Mouse (Mus musculus) large intestine, adult 2 months (tissue): ENCODE data around the gene Gm10840. TPM values are rescaled to one million over a fixed set of nuclear protein-coding genes. Genes with fewer than 3 reads are reported as not detected.
"Not testable (repeated sequence)": the region's sequence is repeated elsewhere in the genome, so short reads cannot be mapped to it uniquely, and the experiment has no call there.

Experiments
- DNase-seq: peaks from one replicate; pipeline ENCODE4 v3.0.0-alpha.2; 2012; ENCODE audit warnings: low read depth, low spot score
- WGBS: fragments of 180-500 bp; shearing (Covaris S2); methylation state at CpG from one replicate; pipeline ENCODE4 v1.1.7; 2018; 5-methylcytosine and 5-hydroxymethylcytosine counted together
- polyA plus RNA-seq: library from polyadenylated mRNA; depleted of rRNA; stranded (reverse); fragments of >200 nt; gene quantifications from 2 replicates; pipeline ENCODE4 v1.2.3, GENCODE M21; 2012; rRNA removed

The Gm10840 gene
- polyA plus RNA-seq: not detected in 2 replicates

DNA sequence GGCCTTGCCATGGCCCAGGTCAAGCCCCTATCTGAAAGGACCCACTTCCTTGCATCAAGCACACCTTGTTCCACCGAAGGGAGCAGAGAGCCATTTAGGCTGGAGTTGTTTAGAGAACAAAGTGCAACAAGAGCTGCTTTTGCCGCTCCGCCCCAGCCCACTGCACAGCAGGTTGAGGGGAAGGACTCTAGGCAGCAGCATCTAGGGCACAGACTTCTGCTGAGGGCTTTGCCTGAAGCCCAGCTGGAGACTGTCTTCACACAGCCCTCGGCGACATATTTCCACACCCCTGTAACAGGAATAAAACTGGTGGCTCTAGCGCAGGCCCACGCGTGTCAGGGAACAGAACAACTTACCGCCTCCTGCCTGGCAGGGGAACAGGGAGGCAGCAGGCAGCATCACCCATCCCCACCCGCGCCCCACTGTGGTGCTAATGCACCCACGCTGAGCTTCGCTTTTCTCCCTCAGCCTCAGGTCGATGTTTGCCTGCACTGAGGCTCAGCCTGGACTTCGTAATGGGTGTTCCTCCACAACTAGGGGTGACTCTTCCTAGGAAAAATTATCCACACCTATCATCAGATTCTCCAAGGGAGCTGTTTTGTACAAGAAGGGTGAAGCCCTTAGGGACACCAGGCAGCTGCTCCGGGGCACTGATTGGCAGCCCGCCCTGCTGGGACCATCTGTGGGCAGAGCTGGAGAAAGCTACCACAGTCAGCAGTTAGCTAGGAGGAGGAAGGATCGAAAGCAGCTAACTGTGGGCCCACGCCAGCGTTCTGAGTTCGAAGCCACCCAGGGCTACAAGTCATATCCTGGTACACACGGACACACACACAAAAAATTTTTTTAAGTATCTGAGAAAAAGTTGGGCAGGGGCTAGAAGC lies at the start of gene Gm10840, which contains the start of gene Limd2:
Gm10840 (plus strand) TSS at position 10 of the 881 bp plus-strand sequence.
Limd2 (minus strand) TSS at position 20 of the 881 bp plus-strand sequence.
- 46% methylated on average over 22 of the region's 22 CpGs for WGBS
- no peak for DNase-seq

DNA sequence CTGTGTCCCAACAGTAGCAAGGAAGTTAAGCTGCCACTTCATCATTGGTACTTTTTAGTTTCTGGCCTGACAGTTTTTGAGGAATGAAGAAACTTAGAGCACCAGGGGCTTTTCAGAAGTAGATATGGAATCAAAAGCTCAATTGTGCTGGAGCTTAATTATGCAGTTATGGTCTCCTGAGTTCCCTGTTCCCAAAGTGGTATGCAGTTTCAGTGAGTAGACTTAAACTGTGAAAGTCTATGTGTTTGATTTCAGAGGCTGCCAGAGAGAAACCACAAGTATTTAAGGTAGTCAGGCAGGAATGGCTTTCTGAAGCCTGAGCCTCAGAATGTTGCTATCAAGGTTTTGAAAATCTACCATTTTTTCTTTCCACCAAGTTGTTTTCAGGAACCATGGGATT lies 49.0 kb upstream of the Gm10840 start:
- DNase-seq: no peak

DNA sequence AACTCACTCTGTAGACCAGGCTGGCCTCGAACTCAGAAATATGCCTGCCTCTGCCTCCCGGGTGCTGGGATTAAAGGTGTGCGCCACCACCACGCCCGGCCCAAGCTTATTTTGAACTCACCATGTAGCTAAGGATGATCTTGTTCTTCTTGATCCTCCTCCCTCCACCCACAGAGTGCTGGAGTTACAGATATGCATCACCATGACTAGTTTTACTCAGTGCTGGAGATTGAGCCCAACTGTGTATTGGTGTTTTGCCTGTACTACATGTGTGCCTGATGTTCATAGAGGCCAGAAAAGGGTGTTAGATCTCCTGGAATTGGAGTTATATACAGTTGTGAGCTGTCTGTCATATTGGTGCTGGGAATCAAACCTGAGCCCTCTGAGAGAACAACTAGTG lies 38.4 kb upstream of the Gm10840 start:
- DNase-seq: no peak
- WGBS: 90% methylated on average over 5 of the region's 5 CpGs

DNA sequence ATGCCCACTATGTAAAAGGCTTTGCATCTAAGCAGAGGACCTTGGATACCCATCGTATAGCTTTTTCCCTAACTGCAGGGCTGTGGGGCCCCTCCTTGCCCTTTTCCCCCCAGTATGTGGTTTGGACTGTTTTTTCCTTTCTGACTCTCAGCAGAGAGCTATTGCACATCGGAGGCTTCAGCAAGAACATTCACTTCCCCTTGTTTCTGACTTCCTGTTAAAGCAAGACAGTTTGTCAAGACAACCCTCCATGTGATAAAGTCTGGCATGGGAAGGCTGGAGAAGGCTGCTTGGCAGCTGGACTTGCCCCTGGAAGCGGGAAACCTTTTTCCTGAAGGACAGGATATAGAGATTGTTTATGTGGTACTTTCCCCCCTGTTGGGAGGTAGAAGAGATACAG lies 37.9 kb upstream of the Gm10840 start:
- no peak for DNase-seq
- 75% methylated on average over 3 of the region's 3 CpGs for WGBS

DNA sequence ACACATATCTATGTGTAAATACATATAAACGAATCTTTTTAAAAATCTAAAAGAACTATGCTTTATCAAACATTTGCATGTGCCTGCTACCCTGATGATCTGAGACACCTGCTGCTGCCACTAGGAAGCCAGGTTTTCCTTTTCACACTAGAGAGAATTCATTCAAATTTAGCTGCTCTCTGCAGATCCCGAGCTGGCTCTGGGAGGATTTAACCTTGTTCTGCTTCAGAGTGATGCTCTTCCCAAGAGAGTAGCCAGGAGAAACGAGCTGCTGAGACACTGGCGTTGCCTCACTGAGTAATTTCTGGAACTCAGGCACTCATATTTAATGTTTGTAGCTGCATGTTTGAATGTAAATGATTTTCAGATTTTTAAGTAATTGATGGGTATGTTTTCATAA lies 35.9 kb upstream of the Gm10840 start:
- WGBS: 73% methylated on average over 4 of the region's 4 CpGs
- no peak for DNase-seq

DNA sequence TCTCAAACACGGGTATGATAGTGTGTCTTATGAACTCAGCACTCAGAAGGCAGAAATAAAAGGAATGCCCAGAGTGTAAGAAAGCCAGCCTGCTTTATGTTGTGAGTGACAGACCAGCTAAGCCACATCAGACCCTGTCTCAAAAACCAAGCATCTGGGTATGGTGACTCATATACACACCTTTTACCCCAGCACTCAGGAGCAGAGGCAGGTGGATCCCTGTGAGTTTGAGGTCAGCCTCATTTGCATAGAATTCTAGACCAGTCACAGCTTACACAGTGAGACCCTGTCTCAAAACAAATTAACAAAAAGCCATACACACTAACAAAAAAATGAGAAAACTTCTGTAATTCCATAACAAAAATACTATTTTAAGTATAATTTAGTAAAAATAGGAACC lies 34.8 kb upstream of the Gm10840 start:
- DNase-seq: no peak
- WGBS: 53% methylated on average over 1 of the region's 1 CpGs

DNA sequence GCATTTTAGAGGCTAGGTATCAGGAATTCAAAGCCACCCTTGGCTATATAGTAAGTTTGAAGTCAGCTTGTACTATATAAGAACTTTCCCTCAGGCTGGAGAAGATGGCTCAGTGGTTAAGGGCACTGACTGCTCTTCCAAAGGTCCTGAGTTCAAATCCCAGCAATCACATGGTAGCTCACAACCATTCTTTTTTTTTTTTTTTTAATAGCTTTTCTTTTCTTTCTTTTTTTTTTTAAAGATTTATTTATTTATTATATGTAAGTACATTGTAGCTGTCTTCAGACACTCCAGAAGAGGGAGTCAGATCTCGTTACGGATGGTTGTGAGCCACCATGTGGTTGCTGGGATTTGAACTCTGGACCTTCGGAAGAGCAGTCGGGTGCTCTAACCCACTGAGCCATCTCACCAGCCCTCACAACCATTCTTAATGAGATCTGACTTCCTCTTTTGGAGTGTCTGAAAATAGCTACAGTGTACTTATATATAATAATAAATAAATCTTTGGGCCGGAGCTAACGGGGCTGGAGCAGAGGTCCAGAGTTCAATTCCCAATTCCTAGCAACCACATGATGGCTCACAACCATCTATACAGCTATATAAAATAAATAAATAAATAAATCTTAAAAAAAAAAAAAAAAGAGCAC lies 33.8 kb upstream of the Gm10840 start:
- not testable (repeated sequence) for DNase-seq
- WGBS: 85% methylated on average over 6 of the region's 6 CpGs

DNA sequence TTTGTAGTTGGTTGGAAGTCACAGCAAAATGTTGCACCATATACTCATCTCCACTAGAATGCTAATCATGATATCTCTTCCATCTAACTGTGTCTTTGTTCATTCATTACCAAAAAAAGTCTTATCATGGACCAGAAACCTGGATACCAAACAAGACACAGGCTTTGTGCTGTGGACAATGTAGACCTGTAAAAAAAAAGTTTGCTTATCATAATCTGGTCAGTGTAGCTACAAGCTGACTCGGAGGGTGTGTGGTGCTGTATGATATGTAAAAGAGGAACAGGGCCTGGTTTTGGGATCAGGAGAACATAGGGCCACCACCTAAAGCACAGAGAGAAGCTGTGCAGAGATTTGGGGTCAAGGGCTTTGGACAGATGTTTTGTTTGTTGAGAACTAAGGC lies 31.2 kb upstream of the Gm10840 start:
- no peak for DNase-seq
- 77% methylated on average over 1 of the region's 1 CpGs for WGBS

DNA sequence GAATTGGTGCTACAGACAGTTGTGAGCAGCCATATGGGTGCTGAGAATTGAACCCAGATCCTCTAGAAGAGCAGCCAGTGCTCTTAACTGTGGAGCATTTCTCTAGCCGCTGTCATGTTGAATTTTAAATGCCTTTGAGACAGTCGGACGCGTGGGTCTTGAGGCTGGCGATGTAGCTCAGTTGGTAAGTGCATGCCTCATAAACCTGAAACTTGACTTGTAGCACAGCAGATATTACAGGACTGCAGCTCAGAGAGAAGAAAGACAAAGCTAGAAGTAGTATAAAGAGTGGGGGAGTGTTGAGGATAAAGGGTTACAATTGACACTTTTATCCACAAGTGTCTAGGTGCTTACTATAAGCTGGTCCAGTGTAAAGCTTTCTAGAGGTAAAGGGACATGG lies 28.1 kb upstream of the Gm10840 start:
- WGBS: 93% methylated on average over 5 of the region's 5 CpGs
- DNase-seq: no peak

DNA sequence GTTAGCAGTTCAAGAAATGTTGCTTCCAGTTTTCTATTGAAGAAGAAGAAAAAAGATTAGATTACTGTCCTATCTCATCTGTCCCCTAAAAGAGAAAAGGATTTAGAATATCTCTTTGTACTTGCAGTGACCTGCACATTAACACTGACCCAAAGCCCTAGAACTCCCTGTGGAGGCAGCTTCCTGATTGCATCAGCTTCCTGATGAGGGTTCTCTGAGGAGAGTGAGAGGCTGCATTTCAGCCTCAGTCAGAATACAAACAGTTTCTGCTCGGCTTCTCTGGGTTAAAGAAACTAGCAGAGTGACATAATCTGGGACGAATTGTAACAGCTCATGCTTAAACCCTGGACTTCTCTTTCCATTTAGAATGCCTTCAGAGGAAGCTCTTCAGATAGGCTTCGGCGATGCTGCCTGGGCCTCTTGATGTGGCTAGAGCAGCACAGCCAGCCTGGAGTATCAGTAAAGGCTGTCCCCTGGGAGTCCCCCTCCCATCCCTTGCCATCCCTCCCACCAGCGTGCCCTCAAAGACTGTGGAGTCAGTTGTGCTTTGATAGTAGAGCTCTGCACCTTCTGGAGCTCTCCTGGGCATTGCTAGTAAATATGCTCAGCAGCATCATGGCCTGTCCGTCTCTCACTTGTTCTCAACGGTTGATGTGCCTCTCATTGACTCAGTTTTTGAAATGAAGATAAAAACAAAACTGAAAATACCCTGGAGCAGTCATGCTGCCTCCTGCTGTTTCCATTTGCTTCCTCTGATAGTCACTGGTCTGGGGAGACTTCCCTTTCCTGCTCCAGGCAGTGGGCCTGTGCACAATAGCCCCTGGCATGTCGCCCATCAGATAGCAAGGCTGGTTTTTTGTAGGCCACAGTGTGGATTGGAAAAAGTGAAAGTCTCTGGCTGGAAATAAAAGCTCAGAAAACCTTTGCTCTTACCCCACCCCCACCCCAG lies 25.8 kb upstream of the Gm10840 start:
- WGBS: 22% methylated on average over 8 of the region's 8 CpGs
- peak; percentile 65 for DNase-seq

DNA sequence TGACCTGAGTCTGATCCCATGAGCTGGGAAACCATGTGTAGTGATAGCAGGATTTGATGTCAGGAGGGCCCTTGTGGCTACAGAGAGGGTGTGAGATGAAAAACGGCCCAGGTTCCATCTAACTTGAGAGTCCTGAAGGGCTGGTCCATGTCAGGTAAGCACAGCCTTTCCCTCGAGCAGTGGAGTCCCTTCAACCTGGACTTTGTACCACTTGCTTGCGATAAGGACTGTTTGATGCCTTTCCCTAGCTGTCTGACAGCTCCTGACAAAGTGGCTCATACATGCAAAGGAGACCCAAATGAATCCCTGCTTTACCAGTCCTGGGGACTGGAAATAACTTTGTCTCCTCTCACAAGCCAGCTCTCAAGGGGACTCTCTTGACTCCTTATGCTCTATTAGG lies 9.4 kb upstream of the Gm10840 start:
- no peak for DNase-seq
- WGBS: 51% methylated on average over 3 of the region's 3 CpGs

DNA sequence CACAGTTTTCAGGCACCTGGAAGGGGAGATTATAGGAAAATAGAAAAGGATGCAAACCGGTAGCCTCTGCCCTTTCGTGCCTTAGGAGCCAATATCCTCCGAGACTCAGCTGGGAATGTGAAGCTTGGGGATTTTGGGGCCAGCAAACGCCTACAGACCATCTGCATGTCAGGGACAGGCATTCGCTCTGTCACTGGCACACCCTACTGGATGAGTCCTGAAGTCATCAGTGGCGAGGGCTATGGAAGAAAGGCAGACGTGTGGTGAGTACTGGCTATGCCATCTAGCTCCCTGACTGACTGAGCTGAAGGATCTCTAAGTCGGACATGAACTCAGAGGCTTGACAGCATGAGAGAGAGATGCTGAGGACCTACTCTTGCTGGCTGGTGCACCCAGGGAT lies 8.5 kb upstream of the Gm10840 start:
- 84% methylated on average over 8 of the region's 8 CpGs for WGBS
- DNase-seq: no peak

DNA sequence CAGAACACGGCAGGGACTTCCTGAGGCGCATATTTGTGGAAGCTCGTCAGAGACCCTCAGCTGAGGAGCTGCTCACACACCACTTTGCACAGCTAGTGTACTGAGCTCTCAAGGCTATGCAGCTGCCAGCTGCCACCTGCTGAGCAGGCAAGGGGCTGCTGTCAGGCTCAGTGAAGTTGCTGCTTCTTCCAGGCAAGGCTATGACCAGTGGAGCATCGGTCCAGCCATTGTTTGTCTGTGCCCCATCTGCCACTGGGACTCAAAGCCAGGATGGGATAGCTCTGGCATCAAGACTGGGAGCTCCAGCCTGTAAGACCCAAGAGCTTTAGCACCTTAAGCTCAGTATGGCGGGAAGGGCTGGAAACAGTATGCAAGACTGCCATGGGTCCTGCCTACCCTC lies 6.6 kb upstream of the Gm10840 start:
- no peak for DNase-seq
- WGBS: 84% methylated on average over 5 of the region's 5 CpGs

DNA sequence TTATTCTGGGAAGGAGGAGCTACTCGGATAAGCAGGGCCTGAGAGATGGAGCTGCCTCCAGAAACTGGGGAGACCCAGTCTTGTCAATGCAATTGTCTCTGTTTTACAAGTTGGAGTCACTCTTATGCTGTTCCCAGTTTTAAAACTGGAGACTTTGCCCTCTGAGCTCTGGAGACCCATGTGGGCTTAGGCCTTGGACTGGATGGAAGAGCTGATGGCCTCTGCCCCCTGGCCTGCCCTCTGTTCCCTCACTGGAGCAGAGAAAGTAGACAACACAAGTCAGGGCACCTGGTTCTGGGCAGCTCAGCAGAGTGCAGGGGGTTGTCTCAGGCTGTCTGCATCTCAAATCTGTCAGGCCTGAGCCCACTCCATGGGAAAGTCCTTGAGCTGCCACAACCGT lies 5.9 kb upstream of the Gm10840 start:
- 75% methylated on average over 2 of the region's 2 CpGs for WGBS
- no peak for DNase-seq

DNA sequence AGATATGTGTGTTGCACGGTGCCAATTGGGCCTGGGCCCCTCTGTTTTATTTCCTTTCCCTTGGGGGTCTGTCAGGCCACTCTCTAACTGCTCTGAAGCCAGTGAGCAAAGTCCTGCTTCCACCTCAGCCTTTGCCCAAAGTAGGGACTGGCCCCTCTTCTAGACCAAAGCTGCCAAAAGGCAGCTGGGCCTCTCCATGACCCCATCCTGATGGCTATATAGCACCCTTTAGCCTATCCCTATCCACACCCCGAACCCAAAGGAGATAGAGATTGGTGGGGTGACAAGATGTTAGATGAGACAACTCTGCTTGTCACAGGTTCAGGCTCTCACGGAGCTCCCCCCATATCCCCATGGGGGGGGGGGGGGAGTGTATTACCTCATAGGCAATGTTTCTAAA lies 4.9 kb upstream of the Gm10840 start:
- WGBS: 62% methylated on average over 3 of the region's 3 CpGs
- no peak for DNase-seq

DNA sequence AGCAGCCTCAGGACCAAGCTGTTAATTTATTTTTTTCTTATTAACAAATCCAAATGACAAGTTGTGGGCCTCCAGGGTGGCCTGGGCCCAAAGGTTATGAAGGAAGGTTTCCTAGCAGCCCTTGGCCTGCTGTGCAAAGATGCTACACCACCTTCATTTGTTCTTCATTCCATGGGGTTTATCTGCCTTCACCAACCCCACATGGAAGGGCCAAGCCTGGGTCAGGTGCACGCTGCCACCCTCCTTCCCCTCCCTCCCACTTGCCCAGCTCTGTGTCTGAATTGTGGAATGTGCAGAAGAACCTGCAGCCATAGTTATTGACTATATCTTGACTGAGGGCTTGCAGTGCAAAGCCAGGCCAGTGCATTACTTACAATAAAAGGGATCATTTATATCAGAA lies 4.4 kb upstream of the Gm10840 start:
- WGBS: 94% methylated on average over 1 of the region's 1 CpGs
- DNase-seq: no peak

DNA sequence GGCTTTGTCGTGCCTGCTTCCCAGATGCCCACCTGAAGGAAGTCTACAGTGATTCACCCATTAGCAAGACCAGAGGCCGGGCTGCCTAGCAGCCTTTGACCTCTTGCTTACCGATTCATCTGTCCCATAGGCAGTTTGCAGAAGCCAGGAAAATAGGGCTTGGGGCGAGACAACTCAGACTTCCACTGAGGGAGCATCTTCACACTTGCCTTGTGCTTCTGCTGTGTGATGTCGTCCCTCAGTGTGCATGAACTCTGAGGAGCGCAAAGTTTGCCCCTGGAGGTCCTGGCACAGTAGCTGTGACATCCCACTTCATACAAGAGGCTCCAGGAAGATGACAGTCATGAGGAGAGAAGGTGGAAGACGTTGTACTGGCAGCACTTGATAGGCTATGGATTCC lies 3.5 kb upstream of the Gm10840 start:
- 72% methylated on average over 7 of the region's 7 CpGs for WGBS
- DNase-seq: no peak

DNA sequence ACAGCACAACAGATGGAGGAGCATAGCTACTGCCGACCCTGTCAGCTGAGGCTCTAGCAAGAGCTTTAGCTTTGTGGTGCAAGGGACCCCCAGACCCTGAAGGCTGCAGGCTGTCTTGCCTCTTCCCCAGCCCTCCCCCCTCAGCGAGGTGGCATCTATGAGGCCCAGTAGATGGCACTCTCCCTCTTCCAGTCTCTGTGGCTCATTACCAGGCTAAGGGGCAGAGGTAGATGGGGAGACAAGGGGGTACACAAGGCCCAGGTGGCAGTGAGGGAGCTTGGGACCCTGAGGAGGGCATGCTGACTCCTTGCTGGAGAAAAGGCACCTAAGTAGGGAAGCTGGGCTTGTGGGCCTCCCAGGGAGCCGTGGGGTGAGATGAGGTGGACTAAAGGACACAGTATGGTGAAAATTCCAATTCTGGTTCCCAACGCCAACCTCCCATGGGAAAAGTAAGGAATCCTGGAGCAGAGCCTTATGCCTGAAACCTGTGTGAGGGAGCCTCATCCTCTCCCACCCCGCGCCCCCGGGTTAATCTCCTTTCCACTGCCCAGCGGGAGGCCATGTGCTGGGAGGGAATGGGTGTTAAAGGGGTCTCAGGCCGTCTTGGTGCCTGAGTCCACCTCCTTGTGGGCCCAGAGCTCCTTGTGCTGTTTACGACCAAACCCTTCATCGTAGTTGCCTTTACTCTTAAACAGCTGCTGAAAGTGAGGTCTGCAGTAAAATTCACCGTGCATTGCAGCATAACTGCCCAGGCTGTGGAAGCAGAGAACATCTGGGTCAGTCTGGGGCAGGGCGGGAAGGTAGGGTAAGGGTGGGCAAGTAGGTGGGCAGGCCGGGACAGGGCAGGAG lies 2.3 kb upstream of the Gm10840 start:
- WGBS: 55% methylated on average over 14 of the region's 14 CpGs
- no peak for DNase-seq

DNA sequence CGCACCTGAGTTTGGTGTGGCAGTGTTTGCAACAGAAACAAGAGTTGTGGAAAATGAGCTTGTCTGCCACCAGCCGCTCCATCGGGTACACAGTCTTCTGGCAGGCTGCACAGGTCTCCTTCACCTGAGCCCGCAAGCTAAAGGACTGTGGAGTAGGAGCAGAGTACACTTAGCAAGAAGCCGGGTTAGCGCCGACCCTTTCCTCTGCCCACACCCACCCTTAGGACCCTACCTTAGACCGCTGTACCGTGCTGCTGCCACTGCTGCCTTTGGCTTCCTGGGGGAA lies 1.8 kb upstream of the Gm10840 start:
- no peak for DNase-seq
- WGBS: 37% methylated on average over 9 of the region's 9 CpGs
